Comparison of ENCODE assay signal across 9 mouse cellular contexts in genomic region chr13:23286721-23287362, GRCm38 (mm10). TPM values are rescaled to one million over a fixed set of nuclear protein-coding genes. Genes with fewer than 3 reads are reported as not detected.
DNase-seq lines count a peak whose midpoint lies in the region; ATAC-seq and TF ChIP-seq lines count a peak whose summit lies in the region.
"Had no signal": no experiment of that assay in that cellular context is flagged by ENCODE, and none has a peak within 500 bp of the region (broad histone marks: within the 10 kb centered on the region; RNA-seq: fewer than 3 reads in every experiment).

No protein-coding gene starts in this region.

- under 1% methylated on average over 19 of the region's 19 CpGs for WGBS in heart, embryonic 13.5 days
- 3% methylated on average over 19 of the region's 19 CpGs for WGBS in heart, adult 2 months
- 0% methylated on average over 19 of the region's 19 CpGs for WGBS in embryonic facial prominence, embryonic 11.5 days
- WGBS in intestine, embryonic 16.5 days, result 3% methylated on average over 19 of the region's 19 CpGs

- ATAC-seq in heart, embryonic 13.5 days (ENCODE audit: extremely low read depth, insufficient number of reproducible peaks, low FRiP score, low TSS enrichment), result no peak
- ATAC-seq in embryonic facial prominence, embryonic 11.5 days (replicated peaks; ENCODE audit: insufficient number of reproducible peaks, low FRiP score, low TSS enrichment, low read depth), result no peak
- ATAC-seq in intestine, embryonic 16.5 days, result no peak

- H3K27ac ChIP-seq in heart, embryonic 13.5 days (replicated peaks), result no peak overlapping the region
- H3K27ac ChIP-seq in heart, adult 2 months, result no peak overlapping the region
- H3K27ac ChIP-seq in embryonic facial prominence, embryonic 11.5 days (replicated peaks; ENCODE audit: low read depth, low read length), result no peak overlapping the region
- no peak overlapping the region for H3K27ac ChIP-seq in intestine, embryonic 16.5 days (ENCODE audit: low read length)

- peak overlapping the region; percentile 73 for H3K9ac ChIP-seq in heart, embryonic 13.5 days
- no peak overlapping the region for H3K9ac ChIP-seq in heart, adult 2 months (ENCODE audit: low read depth, low read length)
- H3K9ac ChIP-seq in embryonic facial prominence, embryonic 11.5 days (replicated peaks; ENCODE audit: low read length), result peak overlapping the region; percentile 25; the same call in 1 of the 2 replicates
- peak overlapping the region; percentile 27; the same call in 1 of the 2 replicates for H3K9ac ChIP-seq in intestine, embryonic 16.5 days (ENCODE audit: low read depth, low read length)

- peaks cover 29% of the 10 kb centered on the region for H3K27me3 ChIP-seq in heart, embryonic 13.5 days (replicated peaks)
- peaks cover 12% of the 10 kb centered on the region for H3K27me3 ChIP-seq in heart, adult 2 months (ENCODE audit: control insufficient read depth, insufficient read depth, low read length)
- H3K27me3 ChIP-seq in embryonic facial prominence, embryonic 11.5 days (ENCODE audit: control insufficient read depth, insufficient read depth, low read length), result no peaks in the 10 kb centered on the region; the same call in 1 of the 2 replicates
- no peaks in the 10 kb centered on the region for H3K27me3 ChIP-seq in intestine, embryonic 16.5 days (replicated peaks; ENCODE audit: control insufficient read depth, insufficient read depth, low read length)
- no peaks in the 10 kb centered on the region for H3K27me3 ChIP-seq in myocyte (ENCODE audit: control insufficient read depth, insufficient read depth, insufficient read length)

- H3K4me2 ChIP-seq in heart, embryonic 13.5 days, result peak overlapping the region; percentile 93
- H3K4me2 ChIP-seq in embryonic facial prominence, embryonic 11.5 days (ENCODE audit: low read depth, low read length), result peak overlapping the region; percentile 65
- peak overlapping the region; percentile 85 for H3K4me2 ChIP-seq in intestine, embryonic 16.5 days (ENCODE audit: low read depth, low read length)
- peak overlapping the region; percentile 92 for H3K4me2 ChIP-seq in myocyte (ENCODE audit: low read depth)

- H3K4me3 ChIP-seq in heart, embryonic 13.5 days, result peak overlapping the region; percentile 57
- no peak overlapping the region for H3K4me3 ChIP-seq in heart, adult 2 months
- peak overlapping the region; percentile 42 for H3K4me3 ChIP-seq in embryonic facial prominence, embryonic 11.5 days (ENCODE audit: low read depth, low read length)
- H3K4me3 ChIP-seq in intestine, embryonic 16.5 days (ENCODE audit: low read length), result peak overlapping the region; percentile 50
- peak overlapping the region; percentile 32 for H3K4me3 ChIP-seq in myocyte

- DNase-seq in heart, adult 2 months, result no peak
- DNase-seq in embryonic facial prominence, embryonic 11.5 days (ENCODE audit: low spot score), result peak; percentile 43
- DNase-seq in urinary bladder, adult 2 months (ENCODE audit: low spot score), result no peak
- no peak for DNase-seq in cerebellum, adult 9-11 months
- no peak for DNase-seq in frontal cortex, postnatal 10 days (ENCODE audit: low spot score in 2 of 2)

- no peak for TF ChIP-seq EP300 in heart, adult 2 months (IDR thresholded peaks at IDR 0.05; ENCODE audit: insufficient read depth, low read depth, low read length)

- H3K9me3 ChIP-seq in heart, embryonic 13.5 days, result no peaks in the 10 kb centered on the region
- no peaks in the 10 kb centered on the region for H3K9me3 ChIP-seq in embryonic facial prominence, embryonic 11.5 days (replicated peaks; ENCODE audit: control insufficient read depth, low read length)
- no peaks in the 10 kb centered on the region for H3K9me3 ChIP-seq in intestine, embryonic 16.5 days (ENCODE audit: control insufficient read depth, low read length)
- H3K9me3 ChIP-seq: G1E had no signal

- H3K4me1 ChIP-seq in heart, embryonic 13.5 days, result peaks cover 22% of the 10 kb centered on the region
- H3K4me1 ChIP-seq in heart, adult 2 months (ENCODE audit: control insufficient read depth, insufficient read depth, low read length), result no peaks in the 10 kb centered on the region; the same call in 1 of the 2 replicates
- H3K4me1 ChIP-seq in embryonic facial prominence, embryonic 11.5 days (ENCODE audit: control insufficient read depth, insufficient read depth, low read length), result no peaks in the 10 kb centered on the region
- no peaks in the 10 kb centered on the region; the same call in 1 of the 2 replicates for H3K4me1 ChIP-seq in intestine, embryonic 16.5 days (ENCODE audit: control insufficient read depth, insufficient read depth, low read length)

- TF ChIP-seq POLR2A in heart, adult 2 months (IDR thresholded peaks at IDR 0.05; ENCODE audit: insufficient read depth, low read depth, low read length), result no peak
- no peak for TF ChIP-seq POLR2A in myocyte (IDR thresholded peaks at IDR 0.05; ENCODE audit: insufficient read length, low read depth)

- TF ChIP-seq CTCF in heart, adult 2 months (IDR thresholded peaks at IDR 0.05), result no peak

- intact Hi-C loops in heart, adult 2 months (cut with DNase I), result no loop called here

- H3K79me2 ChIP-seq in heart, adult 2 months (replicated peaks; ENCODE audit: control insufficient read depth, insufficient read depth, low read length), result no peaks in the 10 kb centered on the region
- H3K79me2 ChIP-seq in myocyte (ENCODE audit: control insufficient read depth, insufficient read depth), result no peaks in the 10 kb centered on the region

- H3K36me3 ChIP-seq in heart, embryonic 13.5 days, result no peaks in the 10 kb centered on the region
- H3K36me3 ChIP-seq in heart, adult 2 months (ENCODE audit: control insufficient read depth, insufficient read depth, low read length), result no peaks in the 10 kb centered on the region
- no peaks in the 10 kb centered on the region for H3K36me3 ChIP-seq in embryonic facial prominence, embryonic 11.5 days (replicated peaks; ENCODE audit: control insufficient read depth, insufficient read depth, low read depth, low read length)
- H3K36me3 ChIP-seq in intestine, embryonic 16.5 days (ENCODE audit: control insufficient read depth, insufficient read depth, low read length), result no peaks in the 10 kb centered on the region
- no peaks in the 10 kb centered on the region for H3K36me3 ChIP-seq in myocyte (ENCODE audit: control insufficient read depth, insufficient read depth)
- H3K36me3 ChIP-seq: G1E had no signal

- H3ac ChIP-seq in myocyte (ENCODE audit: control insufficient read depth, insufficient read length), result peak overlapping the region; percentile 18

TF ChIP-seq in myocyte, 11 proteins besides CTCF, POLR2A, EP300 and RAD21:
- TF ChIP-seq TCF12 (IDR thresholded peaks at IDR 0.05; ENCODE audit: insufficient read depth, poor library complexity, severe bottlenecking) (no peak), POLR2AphosphoS2 (IDR thresholded peaks at IDR 0.05; ENCODE audit: insufficient read length, low read depth) (no peak), CEBPB (IDR thresholded peaks at IDR 0.05; ENCODE audit: insufficient read depth, poor library complexity, severe bottlenecking) (no peak), USF1 (IDR thresholded peaks at IDR 0.05; ENCODE audit: low read depth) (no peak), MAX (IDR thresholded peaks at IDR 0.05; ENCODE audit: low read depth) (no peak), SRF (IDR thresholded peaks at IDR 0.05; ENCODE audit: control insufficient read depth, insufficient read length, low read depth) (no peak), REST (IDR thresholded peaks at IDR 0.05; ENCODE audit: insufficient read depth, insufficient read length) (no peak), E2F4 (IDR thresholded peaks at IDR 0.05; ENCODE audit: insufficient read depth) (no peak), MYOG (IDR thresholded peaks at IDR 0.05; ENCODE audit: control insufficient read depth in 1 of 3, insufficient read depth in 1 of 3, insufficient read length in 2 of 3, low read depth in 2 of 3) (no peak), MYOD1 (IDR thresholded peaks at IDR 0.05; ENCODE audit: control insufficient read depth in 1 of 3, insufficient read length in 2 of 3, low read depth in 2 of 3) (no peak), TCF3 (IDR thresholded peaks at IDR 0.05; ENCODE audit: insufficient read length, low read depth) (no peak)

RNA-seq across cellular contexts. Expression of gene Vmn1r223, which starts 39.9 kb away (rescaled TPM):
- not detected in 2 replicates for polyA plus RNA-seq in heart, embryonic 13.5 days (2015; fragmentation: Nextera tagmentation; extraction: Ambion mirVana)
- total RNA-seq in heart, adult 2 months (2021), result not detected
- not detected in 2 replicates for polyA plus RNA-seq in heart, adult 2 months (2012; rRNA removed)
- polyA plus RNA-seq in embryonic facial prominence, embryonic 11.5 days (2014; fragmentation: Nextera tagmentation; extraction: Ambion mirVana), result not detected in 2 replicates
- not detected in 2 replicates for polyA plus RNA-seq in intestine, embryonic 16.5 days (2015; fragmentation: Nextera tagmentation; extraction: Ambion mirVana)
- polyA plus RNA-seq in myocyte (2012; fragmentation: generic; extraction: Trizol), result not detected
- not detected in 2 replicates for polyA plus RNA-seq in urinary bladder, adult 2 months (2012; rRNA removed)
- polyA plus RNA-seq: G1E had no signal

RNA-seq across cellular contexts. Expression of gene Vmn1r222, which starts 51.1 kb away (rescaled TPM):
- polyA plus RNA-seq in heart, embryonic 13.5 days (2015; fragmentation: Nextera tagmentation; extraction: Ambion mirVana), result not detected in 2 replicates
- total RNA-seq in heart, adult 2 months (2021), result not detected
- polyA plus RNA-seq in heart, adult 2 months (2012; rRNA removed), result not detected in 2 replicates
- not detected in 2 replicates for polyA plus RNA-seq in embryonic facial prominence, embryonic 11.5 days (2014; fragmentation: Nextera tagmentation; extraction: Ambion mirVana)
- not detected in 2 replicates for polyA plus RNA-seq in intestine, embryonic 16.5 days (2015; fragmentation: Nextera tagmentation; extraction: Ambion mirVana)
- polyA plus RNA-seq in myocyte (2012; fragmentation: generic; extraction: Trizol), result not detected
- polyA plus RNA-seq in urinary bladder, adult 2 months (2012; rRNA removed), result not detected in 2 replicates
- total RNA-seq: G1E had no signal
- polyA plus RNA-seq: G1E had no signal
